Mouse (Mus musculus) v-Abl transformed pro-B cells (cell line): ENCODE measurements around the gene P3h3.

Source experiments
- in situ Hi-C, 2 experiments: fragments of 400-800 bp; cut with MboI; formaldehyde crosslinking; loops; one replicate each; pipeline ENCODE4 v1.15.1; 2025; ENCODE audit not compliant: unreplicated experiment in 2 of 2

Gene P3h3

GRCm38 (mm10) chr6:124856916-124857839 is at the start of gene P3h3:
Gene P3h3 (minus strand): TSS chr6:124857752.
- in situ Hi-C loops, result loop anchor here in 1 of 2 experiments (10.0 to 25.0 kb wide), 2 partner anchors 108 to 755 kb away; partner anchors contain the start of gene Cops7a

GRCm38 (mm10) chr6:124904991-124905860 is 47.7 kb upstream of the P3h3 start:
- in situ Hi-C loops, result loop anchor here (10.0 to 25.0 kb wide), 5 partner anchors 130 to 357 kb away; partner anchors contain the start of genes Ing4 (in 2 of the 2) and Acrbp (in 1 of the 2)

DNA sequence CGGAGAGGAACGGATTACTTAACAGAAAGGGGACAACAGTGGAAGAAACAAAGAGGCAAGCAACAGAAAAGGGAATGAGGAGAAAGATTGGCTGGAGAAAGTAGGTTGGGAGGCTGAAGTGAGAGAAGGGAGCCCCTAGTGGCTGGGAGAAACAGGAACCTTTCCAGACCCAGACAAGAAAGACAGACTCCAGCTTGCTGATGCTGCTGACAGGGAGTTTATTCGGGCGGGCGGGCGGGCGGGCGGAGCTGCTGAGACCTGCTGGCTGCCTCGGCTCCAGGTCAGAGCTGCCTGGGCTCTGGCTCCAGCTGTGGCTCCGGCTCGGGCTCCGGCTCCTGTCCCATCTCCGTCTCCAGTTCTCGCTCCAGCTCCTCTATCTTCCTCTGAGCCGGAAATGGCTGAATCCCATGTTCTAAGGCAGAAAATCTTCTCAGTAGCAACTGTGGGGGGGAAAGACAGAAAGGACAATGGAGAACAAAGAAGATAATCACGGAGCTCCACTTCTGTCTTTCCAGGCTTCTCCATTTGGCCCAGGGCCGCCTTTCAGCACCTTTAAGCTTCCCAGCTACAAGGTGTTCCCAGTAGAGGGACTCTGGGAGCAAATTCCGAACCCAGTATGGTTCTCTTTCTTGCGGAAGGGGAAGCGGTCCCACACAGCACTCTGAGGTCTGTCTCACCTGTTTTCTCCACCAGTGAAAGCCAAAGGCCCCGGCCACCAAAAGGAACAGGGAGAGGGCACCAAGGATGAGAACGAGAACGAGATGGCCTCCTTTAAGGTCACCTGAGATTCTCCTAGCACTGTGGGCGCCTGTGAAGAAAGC is 46.8 kb upstream of the P3h3 start:
- in situ Hi-C loops, result loop anchor here (10.0 to 25.0 kb wide), 5 partner anchors 130 to 358 kb away; partner anchors contain the start of genes Ing4 (in 2 of the 2) and Acrbp (in 1 of the 2)

DNA sequence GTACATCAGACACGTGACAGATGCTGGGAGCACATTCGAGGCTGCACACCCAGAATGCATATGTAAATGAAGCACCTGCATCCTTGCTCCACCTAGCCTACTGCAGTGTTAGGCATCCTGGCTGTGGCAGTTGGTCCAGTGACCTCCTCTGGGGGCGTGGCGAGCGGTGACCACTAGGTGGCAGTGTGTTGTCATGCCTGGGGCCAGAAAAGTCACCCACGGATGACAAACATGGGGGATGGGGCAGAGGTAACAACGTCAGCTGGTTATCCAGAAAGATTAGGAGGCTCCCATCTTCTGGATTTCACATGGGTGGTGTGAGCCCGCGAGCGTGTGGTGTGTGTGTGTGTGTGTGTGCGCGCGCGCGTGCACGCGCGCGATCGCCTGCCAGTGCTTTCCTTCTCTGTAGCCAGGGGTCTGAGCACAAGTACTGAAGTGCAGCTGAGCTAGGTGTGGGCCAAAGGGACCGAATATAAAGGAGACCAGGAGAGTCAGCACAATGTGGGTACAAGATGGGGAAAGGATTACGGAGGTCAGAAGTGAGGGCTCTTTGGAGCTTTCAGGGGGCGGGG is 46.1 kb upstream of the P3h3 start:
- in situ Hi-C loops, result loop anchor here (10.0 to 25.0 kb wide), 5 partner anchors 131 to 359 kb away; partner anchors contain the start of genes Ing4 (in 2 of the 2) and Acrbp (in 1 of the 2)

GRCm38 (mm10) chr6:124901851-124902250 is 44.3 kb upstream of the P3h3 start:
- in situ Hi-C loops, result loop anchor here (10.0 to 25.0 kb wide), 5 partner anchors 133 to 360 kb away; partner anchors contain the start of genes Ing4 (in 2 of the 2) and Acrbp (in 1 of the 2)

- in situ Hi-C loops, result loop anchor here (10.0 to 25.0 kb wide), 5 partner anchors 134 to 361 kb away; partner anchors contain the start of genes Ing4 (in 2 of the 2) and Acrbp (in 1 of the 2)
These were observed 43.4 kb upstream of the P3h3 start for GRCm38 (mm10) chr6:124900801-124901480.

DNA sequence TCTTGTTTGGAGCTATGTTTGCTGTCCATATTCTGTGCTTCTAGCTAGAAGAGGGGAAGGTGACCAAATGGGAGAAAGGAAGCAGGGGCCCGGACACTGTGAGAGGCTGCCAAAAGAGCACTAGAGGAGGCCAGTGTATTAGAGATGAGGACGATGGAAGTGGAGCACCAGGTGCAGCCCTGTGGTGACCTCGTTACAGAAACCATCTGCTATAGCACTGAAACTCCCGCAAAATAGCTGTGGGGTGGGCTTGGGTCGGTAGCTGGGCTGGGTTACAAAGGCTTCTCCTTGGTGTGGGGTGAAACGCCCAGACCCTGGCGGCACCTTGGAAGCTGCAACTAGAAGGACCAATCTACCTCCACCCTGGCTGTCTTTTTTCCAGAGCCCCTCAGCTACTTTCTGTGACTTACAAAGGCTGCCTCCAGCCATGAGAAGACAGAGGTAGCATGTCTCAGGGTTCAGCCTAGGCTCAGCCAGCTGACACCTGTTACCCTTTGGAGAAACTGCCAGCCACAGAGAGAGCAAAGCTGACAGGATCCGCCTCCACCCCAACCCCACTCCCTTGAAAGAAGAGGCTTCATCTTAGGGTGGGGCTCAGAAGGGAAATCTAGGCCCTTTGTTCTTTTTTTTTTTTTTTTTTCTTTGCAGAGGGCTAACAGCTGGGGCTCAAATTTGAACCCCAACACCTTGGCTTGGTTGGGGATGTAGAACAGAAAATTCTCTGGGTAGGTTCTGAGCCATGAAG is 42.7 kb upstream of the P3h3 start:
- in situ Hi-C loops, result loop anchor here (10.0 to 25.0 kb wide), 5 partner anchors 135 to 362 kb away; partner anchors contain the start of genes Ing4 (in 2 of the 2) and Acrbp (in 1 of the 2)

DNA sequence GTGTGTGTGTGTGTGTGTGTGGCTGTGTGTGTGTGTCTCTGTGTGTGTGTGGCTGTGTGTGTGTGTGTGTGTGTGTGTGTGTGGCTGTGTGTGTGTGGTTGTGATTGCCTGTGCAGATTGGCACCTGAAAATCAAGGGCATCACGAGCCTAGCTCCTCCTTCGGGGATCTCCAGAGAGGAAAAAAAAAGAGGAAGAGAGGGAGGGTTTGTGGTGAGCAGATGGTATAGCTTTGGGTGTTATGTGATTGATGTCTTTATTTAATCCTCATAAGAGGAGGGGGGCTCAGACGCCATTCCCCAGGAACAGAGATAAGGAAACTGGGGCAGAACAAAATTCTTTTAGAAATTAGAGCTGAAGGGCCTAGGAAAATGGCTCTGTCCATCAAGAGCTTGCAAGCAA is 40.8 kb upstream of the P3h3 start:
- in situ Hi-C loops, result loop anchor here in 1 of 2 experiments (25.0 kb wide), 1 partner anchor 714 kb away; no protein-coding TSS in a partner anchor

DNA sequence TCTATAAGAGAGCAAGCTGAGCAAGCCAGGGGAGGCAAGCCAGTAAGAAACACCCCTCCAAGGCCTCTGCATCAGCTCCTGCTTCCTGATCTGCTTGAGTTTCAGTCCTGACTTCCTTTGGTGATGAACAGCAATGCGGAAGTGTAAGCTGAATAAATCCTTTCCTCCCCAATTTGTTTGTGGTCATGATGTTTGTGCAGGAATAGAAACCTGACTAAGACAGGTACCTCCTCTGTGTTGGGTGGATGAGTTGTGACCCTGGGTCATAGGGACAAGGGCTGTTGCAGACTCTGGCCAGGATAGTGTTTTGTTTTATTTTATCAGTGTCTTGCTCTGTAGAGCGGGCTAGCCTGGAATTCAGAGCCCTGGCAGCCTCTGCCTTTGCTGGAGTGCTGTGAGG is 36.6 kb upstream of the P3h3 start:
- in situ Hi-C loops, result loop anchor here in 1 of 2 experiments (25.0 kb wide), 1 partner anchor 718 kb away; no protein-coding TSS in a partner anchor

GRCm38 (mm10) chr6:124890997-124891396 is 33.4 kb upstream of the P3h3 start:
- in situ Hi-C loops, result loop anchor here in 1 of 2 experiments (25.0 kb wide), 1 partner anchor 721 kb away; no protein-coding TSS in a partner anchor

- in situ Hi-C loops, result loop anchor here in 1 of 2 experiments (25.0 kb wide), 1 partner anchor 724 kb away; no protein-coding TSS in a partner anchor
These were observed 31.1 kb upstream of the P3h3 start for GRCm38 (mm10) chr6:124888555-124889125.

DNA sequence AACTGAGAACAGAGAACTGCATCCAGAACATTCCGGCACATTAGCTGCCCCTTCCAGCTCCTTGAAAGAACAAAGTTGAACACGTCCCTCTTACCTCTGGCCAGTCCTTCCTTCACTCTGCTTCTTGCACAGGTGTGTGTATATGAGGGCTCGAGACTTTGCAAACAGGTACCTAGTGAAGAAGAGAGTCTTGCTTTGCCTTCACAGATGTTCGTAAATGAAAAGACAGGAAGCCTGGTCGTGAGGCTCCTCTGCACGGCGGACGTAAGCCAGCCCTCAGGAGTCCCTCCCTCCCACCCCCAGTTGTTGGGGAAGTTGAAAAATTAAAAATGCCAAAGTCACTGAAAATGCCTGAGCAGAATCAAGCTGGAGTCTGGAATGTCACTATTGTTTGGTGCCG is 30.4 kb upstream of the P3h3 start, which contains the start of gene Cd4:
Cd4 (minus strand) TSS at position 236 of the 400 bp plus-strand sequence.
- in situ Hi-C loops, result loop anchor here in 1 of 2 experiments (25.0 kb wide), 1 partner anchor 724 kb away; no protein-coding TSS in a partner anchor

- in situ Hi-C loops, result loop anchor here in 1 of 2 experiments (25.0 kb wide), 1 partner anchor 726 kb away; no protein-coding TSS in a partner anchor
These were observed 28.4 kb upstream of the P3h3 start for GRCm38 (mm10) chr6:124885956-124886381.

GRCm38 (mm10) chr6:124884714-124885500 is 27.4 kb upstream of the P3h3 start:
- in situ Hi-C loops, result loop anchor here in 1 of 2 experiments (25.0 kb wide), 1 partner anchor 727 kb away; no protein-coding TSS in a partner anchor

- in situ Hi-C loops, result loop anchor here in 1 of 2 experiments (25.0 kb wide), 1 partner anchor 729 kb away; no protein-coding TSS in a partner anchor
These were observed 25.8 kb upstream of the P3h3 start for GRCm38 (mm10) chr6:124883351-124883750.

DNA sequence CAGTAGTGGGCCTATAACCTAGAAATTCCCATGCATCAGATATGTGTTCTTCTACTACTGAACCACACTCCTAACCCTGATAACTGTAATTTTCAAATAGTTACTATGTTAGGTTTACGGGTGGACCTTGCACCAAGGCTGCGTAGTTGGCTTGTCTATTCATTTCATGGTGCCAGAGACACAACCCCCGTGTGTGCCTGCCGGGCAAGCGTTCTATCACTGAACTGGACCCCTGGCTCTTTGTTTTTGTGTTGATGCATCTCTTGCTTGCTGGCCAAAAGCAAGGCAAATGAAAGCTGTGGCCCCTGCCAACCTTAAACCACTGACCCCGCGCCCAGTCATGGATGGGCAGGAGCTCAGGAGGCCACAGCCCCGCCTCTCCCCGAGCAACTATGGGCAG is 24.3 kb upstream of the P3h3 start:
- in situ Hi-C loops, result loop anchor here in 1 of 2 experiments (25.0 kb wide), 1 partner anchor 730 kb away; no protein-coding TSS in a partner anchor
